Mouse (Mus musculus) 416B (cell line): ENCODE results near the gene Taar8a.
"Not testable (repeated sequence)": the region's sequence is repeated elsewhere in the genome, so short reads cannot be mapped to it uniquely, and the experiment has no call there.

Experiments used
- DNase-seq: peaks from one replicate; pipeline ENCODE4 v3.0.0; 2011; ENCODE audit warnings: low read depth

Taar8a gene

DNA sequence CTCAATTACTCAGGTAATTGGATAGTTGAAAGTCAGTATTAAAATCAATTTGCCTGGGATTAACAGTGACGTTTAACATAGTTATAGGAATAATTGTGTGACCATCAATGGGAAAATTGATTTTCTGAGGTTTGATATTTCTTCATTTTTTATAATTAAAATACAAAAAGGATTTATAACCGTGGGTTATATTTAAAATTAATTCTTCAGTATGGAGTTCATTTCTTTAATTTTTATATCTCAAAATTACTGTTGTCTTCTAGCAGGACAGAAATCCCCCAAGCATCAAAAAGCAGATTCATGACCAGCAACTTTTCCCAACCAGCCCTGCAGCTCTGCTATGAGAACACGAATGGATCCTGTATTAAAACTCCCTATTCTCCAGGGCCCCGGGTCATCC, at the start of gene Taar8a:
Gene Taar8a (plus strand): TSS at position 301 of the 400 bp plus-strand sequence.
- DNase-seq, result not testable (repeated sequence)

DNA sequence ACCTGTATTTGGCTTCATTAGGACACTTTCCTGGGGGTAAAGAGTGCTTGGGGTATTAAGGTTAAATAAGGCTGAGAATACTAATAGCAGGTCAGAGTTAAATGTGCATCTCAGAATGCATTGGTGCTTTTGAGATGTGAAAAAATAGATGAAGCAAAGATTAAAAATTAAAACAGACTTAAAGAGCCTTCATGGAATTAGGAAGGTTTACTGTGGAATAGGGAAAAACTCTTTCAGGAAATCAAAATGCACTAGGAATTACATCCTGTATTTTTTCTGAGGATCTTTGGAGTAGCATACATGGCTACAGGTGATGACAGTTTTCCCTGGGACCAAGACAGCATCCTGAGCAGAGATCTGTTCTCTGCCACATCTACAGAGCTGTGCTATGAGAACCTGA, 49.4 kb upstream of the Taar8a start, which contains the start of gene Taar7d:
Gene Taar7d (plus strand): TSS at position 301 of the 400 bp plus-strand sequence.
- DNase-seq, result no peak

DNA sequence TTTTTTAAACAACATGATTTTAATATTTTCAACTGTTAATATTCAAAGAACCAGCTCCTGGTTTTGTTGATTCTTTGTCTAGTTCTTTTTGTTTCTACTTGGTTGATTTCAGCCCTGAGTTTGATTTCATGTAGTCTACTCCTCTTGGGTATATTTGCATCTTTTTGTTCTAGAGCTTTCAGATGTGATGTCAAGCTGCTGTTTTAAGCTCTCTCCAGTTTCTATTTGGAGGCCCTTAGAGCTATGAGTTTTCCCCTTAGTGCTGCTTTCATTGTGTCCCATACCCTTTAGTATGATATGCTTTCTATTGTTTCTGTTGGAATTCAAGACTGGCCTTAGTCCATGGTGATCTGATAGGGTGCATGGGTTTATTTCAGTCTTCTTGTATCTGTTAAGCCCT, 45.0 kb upstream of the Taar8a start:
- no peak for DNase-seq

DNA sequence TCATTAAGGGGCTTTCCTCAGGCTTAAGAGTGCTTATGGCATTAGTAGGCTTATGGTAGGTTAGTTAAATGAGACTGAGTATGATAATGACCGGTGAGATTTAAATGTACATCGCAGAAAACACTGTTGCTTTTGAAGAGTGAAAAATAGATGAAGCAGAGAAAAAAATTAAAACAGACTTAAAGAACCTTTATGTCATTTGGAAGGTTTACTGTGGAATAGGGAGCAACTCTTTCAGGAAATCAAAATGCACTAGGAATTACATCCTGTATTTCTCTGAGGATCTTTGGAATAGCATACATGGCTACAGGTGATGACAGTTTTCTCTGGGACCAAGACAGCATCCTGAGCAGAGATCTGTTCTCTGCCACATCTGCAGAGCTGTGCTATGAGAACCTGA, 39.0 kb upstream of the Taar8a start, which contains the start of gene Taar7e:
Gene Taar7e (plus strand): TSS at position 301 of the 400 bp plus-strand sequence.
- DNase-seq, result no peak

DNA sequence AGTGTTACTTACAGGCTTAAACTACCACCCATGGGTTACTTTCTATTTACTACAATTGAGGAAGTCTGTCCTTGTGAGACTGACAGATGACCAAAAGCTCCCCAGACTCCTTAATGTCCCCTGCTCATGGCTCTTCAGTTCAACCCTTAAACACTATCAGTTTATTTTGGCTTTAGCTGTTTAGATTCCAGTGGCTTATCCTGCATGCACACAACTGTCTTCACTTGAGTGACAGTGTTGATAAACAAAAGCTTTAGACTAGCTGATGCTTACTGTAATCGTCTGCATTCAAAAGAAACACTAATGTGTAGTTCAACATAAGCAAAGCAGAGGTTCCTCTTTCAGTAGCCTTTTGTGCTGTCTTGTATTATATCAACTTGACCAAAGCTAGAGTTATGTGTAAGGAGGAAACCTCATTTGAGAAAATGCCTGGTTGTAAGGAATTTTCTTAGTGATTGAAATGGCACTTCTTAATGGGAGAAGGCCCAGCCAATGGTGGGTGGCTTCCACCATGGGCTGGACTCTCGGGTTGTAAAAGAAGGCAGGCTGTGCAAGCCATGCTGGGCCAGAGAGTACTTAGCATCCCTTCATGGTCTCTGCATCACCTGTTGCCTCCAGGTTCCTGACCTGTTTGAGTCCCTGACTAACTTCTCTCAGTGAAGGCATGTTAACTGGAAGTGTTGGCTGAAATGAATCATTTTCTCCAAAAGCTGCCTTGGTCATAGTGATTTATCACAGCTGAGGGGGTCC, 36.0 kb upstream of the Taar8a start:
- no peak for DNase-seq

DNA sequence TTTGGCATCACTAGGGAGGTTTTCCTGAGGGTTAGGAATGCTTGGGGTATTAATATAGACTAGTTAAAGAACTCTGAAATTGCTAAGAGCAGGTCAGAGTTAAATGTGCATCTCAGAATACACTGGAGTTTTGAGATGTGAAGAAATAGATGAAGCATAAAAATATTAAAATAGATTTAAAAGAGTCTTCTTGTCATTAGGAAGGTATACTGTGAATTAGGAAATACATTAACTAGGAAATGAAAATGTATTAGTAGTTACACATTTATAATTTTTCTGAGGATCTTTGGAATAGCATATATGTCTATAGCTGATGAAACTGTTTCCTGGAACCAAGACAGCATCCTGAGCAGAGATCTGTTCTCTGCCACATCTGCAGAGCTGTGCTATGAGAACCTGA, 27.1 kb upstream of the Taar8a start, which contains the start of gene Taar7f:
Gene Taar7f (plus strand): TSS at position 301 of the 400 bp plus-strand sequence.
- no peak for DNase-seq

DNA sequence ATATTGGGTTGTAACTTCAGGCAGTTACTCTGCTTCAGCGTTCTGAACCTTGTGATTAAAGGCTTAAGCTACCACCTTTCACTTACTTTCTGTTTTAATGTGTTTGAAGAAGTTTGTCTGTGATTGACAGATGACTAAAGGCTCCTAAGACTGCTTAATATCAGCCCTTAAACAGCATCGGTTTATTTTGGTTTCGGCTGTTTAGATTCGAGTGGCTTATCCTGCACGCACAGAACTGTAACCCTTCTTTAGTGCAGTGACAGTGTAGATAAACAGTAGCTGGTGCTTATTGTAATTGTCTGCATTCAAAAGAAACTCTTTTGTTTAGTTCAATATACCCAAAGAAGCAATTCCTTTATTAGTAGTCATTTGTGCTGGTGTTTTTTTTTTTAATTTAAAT, 24.3 kb upstream of the Taar8a start:
- DNase-seq, result no peak

DNA sequence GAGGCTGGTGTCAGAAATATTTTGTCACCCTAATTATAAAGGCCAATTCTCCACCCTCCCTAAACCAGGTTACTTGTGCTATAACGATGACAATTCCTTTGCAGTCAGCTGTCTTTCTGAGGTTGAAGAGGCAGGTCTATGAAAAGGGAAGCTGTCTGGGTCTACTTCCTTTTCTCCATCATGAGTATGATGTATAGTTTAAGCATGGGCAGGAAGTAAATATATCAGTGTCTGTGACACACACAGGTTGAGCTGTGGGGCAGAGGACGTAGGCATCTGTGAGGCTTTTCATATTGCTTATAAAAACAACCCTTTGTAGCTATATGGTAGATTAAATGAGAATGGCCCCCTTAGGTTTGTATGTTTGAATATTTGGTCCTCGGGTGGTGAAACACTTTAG, 17.3 kb upstream of the Taar8a start:
- DNase-seq, result no peak

DNA sequence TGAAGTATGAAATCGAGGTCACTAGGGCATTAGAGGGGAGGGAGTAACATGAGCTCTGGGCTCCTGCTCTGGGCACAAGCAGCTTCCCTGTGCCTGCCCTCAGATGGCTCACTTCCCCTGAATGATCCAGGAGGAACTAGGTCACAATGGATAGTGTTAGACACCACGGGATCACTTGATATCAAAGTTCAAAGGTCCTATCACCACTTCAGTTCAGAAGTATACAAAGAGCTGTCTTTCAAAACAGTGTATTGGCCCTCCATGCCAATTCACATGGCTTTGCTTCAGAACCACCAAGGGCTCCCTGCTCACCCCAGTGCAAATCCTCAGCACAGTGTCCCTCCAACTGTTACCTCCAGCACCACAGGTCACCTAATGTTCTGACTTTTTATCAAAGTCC, 1.5 kb upstream of the Taar8a start:
- DNase-seq, result not testable (repeated sequence)

DNA sequence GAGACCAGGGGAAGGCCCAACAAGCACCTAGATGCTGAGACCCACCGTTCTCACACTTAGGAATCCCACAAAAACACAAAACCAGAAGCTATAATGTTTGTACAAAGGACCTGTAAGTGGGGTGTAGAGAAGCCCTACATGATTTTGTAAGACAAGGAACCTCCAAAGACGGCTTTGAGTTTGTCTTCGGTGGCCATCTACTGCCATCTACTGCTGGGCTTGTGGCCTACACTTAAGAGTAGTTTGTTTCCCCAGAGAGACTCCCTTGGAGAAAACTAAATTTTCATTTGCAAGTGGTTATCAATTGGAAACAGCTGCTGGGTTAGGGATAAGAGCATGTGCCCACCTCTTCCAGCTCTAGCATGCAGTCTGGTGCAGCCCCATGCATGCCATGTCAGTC, 3.9 kb downstream of the Taar8a start:
- DNase-seq, result peak; percentile 65

DNA sequence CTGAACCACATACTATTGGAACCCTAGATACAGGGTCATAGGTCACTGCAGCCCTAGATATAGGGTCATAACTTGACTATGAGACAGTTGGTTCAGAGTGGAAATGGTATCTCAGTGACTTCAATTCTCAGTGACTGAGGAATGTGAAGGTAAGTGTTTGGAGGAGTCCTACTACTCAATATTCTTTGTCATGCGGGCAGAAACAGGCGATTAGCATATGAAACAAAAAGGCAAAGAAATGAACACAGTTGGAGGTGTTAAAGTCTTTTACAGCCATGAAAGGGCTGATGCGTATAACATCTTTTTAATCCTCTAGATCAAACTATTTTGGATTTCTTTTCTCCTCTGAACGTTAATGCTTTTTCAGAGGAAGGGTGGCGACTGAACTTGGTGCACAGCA, 9.6 kb downstream of the Taar8a start:
- DNase-seq, result no peak

DNA sequence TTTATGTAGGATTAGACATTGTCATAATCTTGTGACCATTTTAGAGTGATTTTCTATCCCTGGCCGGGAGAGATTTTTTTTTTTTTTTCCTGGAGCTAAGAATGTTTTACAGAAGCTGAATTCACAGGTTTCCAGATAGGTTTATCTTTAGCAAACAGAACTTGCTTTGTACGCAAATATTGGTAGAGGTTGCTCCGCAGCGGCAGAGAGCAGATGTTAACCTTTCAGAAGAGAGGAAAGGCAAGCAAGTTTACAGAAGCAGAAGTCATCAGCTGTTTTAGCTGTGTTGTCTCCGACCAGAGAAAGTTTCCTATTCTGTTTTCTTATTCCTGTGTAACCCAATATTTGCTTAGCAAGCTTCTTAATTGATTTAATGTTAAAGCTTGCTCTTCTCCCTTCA, 10.3 kb downstream of the Taar8a start:
- no peak for DNase-seq

DNA sequence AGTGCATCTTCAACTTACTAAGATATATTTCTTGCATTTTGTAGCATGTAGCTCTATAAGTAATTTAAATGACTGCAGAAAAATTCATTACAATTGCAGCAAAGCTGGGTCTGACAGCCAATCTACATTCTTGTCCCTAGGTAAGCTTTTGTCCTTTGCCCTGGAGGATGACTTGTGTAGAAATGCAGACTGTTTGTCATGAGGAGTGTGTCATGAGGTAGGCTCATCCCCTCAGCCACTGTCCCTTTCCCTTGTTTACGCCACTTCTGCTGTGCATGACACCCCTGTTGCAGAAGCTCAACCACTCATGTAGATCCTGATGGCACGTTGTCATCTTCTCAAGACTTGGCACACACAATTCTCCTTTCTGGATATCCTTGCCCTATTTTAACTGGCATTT, 10.9 kb downstream of the Taar8a start:
- DNase-seq, result no peak

DNA sequence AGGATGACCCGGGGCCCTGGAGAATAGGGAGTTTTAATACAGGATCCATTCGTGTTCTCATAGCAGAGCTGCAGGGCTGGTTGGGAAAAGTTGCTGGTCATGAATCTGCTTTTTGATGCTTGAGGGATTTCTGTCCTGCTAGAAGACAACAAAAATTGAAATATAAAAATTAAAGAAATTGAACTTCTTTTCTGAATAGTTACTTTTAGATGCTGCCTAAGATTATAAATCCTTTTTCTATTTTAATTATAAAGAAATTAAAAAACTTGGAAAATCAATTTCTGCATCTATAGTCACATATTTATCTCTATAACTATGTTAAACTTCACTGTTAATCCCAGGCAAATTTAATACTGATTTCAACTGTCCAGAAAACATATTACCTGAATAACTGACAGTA, 15.9 kb downstream of the Taar8a start, which contains the start of gene Taar8b:
Gene Taar8b (minus strand): TSS at position 101 of the 400 bp plus-strand sequence.
- no peak for DNase-seq

DNA sequence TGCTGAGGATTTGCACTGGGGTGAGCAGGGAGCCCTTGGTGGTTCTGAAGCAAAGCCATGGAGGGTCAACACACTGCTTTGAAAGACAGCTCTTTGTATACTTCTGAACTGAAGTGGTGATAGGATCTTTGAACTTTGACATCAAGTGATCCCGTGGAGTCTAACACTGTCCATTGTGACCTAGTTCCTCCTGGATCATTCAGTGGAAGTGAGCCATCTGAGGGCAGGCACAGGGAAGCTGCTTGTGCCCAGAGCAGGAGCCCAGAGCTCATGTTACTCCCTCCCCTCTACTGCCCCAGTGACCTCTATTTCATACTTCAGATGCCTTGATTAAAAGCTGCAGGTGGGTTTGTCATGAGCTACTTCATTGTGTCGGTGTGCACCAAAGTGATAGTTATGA, 20.7 kb downstream of the Taar8a start:
- not testable (repeated sequence) for DNase-seq

DNA sequence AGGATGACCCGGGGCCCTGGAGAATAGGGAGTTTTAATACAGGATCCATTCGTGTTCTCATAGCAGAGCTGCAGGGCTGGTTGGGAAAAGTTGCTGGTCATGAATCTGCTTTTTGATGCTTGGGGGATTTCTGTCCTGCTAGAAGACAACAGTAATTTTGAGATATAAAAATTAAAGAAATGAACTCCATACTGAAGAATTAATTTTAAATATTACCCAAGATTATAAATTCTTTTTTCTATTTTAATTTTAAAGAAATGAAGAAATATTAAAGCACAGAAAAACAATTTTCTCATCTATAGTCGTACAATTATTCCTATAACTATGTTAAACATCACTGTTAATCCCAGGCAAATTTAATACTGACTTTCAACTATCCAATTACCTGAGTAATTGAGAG, 25.5 kb downstream of the Taar8a start, which contains the start of gene Taar8c:
Gene Taar8c (minus strand): TSS at position 101 of the 400 bp plus-strand sequence.
- not testable (repeated sequence) for DNase-seq

DNA sequence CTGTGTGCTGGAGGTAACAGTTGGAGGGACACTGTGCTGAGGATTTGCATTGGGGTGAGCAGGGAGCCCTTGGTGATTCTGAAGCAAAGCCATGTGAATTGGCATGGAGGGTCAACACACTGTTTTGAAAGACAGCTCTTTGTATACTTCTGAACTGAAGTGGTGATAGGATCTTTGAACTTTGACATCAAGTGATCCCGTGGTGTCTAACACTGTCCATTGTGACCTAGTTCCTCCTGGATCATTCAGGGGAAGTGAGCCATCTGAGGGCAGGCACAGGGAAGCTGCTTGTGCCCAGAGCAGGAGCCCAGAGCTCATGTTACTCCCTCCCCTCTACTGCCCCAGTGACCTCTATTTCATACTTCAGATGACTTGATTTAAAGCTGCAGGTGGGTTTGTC, 27.0 kb downstream of the Taar8a start:
- DNase-seq, result not testable (repeated sequence)

DNA sequence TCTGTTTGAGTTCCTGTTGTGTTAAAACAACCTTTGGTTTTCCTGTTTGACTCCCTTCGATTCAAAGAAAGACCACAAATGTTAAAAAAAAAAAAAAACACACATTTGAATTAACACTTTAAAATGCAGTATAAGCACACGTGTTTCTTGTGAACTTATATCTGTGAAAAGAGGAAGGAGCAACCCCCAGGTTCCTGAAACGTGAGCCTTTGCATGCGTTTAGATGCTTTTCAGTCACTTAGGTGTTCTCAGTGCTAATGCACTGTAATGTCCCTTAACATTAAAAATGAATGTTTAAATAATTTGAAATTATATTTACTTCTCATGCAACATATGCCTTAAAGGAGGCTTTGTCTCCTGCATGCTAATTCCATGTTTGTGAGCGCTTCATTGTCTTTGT, 31.4 kb downstream of the Taar8a start:
- DNase-seq, result peak; percentile 33

DNA sequence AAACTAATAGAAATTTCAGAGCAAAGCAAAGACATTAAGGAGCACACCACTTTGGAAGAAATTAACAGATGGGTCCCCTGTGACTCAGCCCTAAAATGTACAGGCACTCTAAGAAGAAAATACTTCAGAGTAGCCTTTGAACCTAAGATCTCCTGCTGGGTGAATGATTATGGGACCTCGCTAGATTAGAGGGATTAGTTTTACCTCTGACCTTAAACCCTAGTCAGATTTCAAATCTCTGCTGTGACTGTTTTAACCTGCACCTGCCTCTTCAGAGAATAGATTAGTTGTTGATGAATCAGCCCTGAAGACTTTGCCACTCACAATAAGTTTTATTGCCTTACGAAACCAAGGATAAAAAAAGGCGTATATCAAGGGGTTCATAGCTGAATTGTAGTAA, 31.9 kb downstream of the Taar8a start:
- no peak for DNase-seq

DNA sequence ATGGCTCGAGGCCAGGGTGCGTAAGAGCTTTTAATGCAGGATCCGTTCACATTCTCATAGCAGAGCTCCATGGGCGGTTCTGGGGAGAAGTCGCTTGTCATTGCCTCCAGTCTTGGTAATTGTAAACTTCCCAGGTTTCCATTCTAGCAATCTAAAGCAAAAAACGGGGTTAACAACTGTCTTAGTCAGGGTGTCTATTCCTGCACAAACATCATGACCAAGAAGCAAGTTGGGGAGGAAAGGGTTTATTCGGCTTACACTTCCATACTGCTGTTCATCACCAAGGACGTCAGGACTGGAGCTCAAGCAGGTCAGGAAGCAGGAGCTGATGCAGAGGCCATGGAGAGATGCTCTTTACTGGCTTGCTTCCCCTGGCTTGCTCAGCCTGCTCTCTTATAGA, 33.1 kb downstream of the Taar8a start, which contains the start of gene Taar9:
Gene Taar9 (minus strand): TSS at position 101 of the 400 bp plus-strand sequence.
- DNase-seq, result not testable (repeated sequence)

DNA sequence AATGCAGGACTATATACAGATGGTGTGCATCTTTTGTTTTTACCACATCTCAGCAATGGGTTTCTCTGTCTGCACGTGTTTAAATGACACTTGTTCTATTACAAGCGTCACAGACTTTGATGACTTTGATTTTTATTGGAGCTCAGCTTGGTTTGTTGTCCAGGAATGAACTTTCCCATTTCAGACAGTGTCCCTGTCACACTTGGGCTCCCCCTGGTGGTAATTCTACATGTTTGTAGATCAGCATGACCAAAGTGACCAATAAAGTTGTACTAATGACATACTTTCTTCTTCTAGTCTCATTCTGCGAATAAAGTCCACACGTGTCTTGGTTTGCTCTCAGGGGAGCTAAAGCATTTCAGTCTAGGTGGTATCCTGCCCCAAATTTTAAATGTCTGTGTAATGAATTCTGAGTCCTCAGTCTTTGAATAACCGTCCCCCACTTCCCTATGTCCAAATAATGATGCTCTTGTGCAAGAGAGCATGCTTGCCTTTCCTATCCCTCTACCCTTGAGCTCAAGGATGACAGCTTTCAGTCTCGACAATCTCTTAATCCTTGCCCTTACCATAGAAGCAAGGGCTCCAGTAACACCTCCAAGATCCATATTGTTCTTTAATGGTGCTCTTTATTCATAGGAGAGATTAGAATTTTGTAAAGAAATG, 34.9 kb downstream of the Taar8a start:
- DNase-seq, result peak; percentile 66
